Mouse (Mus musculus) ovary, adult 18-20 months (tissue): Measurements from ENCODE around the gene Slc30a3.
A peak's percentile ranks its signal among the peaks of the same experiment; 100 is the strongest.

Experiments used
- DNase-seq: peaks from one replicate; pipeline ENCODE4 v3.0.0; 2022; ENCODE audit warnings: low spot score, mixed read lengths

Gene Slc30a3

GRCm38 (mm10) chr5:31108000-31108490 lies at the start of gene Slc30a3:
Slc30a3 (minus strand) TSS chr5:31108237.
- no peak for DNase-seq

- DNase-seq = peak; percentile 78
Measured at GRCm38 (mm10) chr5:31154152-31154553, 46.1 kb upstream of the Slc30a3 start, which contains the start of gene Mpv17. Mpv17 (minus strand) TSS chr5:31154251.

DNA sequence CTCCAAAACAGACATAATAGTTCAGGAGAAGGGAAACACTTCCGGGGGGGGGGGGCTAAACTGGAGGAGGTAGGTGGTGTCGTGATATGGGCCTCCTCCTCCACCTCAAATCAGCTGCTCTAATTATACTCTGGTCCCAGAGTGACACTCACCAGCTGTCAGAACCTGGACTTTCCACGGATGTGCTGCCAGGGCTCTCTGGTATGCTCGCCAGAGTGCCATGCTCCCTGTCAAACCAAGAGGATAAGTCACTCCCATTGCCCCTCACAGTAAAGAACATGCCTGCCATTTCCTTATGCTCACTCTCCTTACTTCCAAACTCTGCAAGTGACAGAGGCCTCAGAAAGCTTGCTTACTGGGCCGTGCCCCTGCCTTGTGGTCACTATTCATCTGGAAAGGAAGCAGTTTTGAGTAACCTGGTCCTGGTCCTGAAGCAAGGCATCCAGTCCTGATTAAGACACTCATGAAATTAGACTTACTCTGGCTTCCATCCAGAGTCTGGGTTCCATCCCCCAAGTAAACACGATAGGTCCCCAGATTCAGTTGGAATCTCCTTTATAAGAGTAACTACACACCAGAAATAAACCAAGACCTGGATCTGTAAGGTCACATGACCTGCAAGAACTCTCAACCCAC lies 45.6 kb upstream of the Slc30a3 start:
- no peak for DNase-seq

- DNase-seq = no peak
Measured at GRCm38 (mm10) chr5:31151746-31152145, 43.7 kb upstream of the Slc30a3 start.

DNA sequence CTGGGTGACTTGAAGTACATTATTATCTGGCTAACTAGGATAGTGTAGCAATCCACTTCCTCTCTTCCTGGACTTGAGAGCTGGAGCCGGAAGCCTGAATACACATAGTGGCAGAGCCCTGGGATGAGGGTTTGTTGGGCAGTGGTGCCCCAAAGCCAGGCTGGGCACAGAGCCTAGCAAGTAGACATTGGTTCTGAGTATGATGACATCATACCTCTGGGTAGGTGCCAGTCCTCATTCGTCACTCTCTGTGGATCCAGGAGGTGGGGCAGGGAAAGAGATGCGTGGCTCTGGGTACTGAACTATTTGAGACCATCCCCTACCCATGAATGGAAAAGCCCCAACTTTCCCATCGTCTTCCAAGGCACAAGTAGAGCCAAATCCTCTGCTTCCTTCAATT lies 41.7 kb upstream of the Slc30a3 start:
- no peak for DNase-seq

DNA sequence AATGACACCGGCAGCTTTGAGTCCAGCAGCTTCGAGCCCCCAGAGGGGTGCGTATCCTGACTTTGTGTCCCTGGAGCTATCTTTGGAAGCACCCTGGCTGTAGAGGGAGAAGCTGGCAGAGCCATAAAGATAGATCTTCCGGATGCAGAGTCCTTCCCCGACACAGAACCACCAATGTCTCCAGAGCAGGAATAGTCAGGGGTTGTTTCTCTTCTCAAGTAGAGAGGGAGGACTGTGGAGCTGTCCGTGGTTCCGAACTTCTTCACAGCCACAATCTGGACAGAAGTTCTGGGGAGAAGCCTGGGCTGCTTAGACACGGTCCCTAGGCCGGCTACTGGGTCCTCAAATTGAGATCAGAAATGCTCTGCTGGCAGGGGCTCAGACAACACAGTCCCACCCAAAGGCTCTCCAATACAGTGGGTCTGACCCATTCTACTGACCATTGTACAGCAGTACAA lies 31.0 kb upstream of the Slc30a3 start:
- DNase-seq = no peak

DNA sequence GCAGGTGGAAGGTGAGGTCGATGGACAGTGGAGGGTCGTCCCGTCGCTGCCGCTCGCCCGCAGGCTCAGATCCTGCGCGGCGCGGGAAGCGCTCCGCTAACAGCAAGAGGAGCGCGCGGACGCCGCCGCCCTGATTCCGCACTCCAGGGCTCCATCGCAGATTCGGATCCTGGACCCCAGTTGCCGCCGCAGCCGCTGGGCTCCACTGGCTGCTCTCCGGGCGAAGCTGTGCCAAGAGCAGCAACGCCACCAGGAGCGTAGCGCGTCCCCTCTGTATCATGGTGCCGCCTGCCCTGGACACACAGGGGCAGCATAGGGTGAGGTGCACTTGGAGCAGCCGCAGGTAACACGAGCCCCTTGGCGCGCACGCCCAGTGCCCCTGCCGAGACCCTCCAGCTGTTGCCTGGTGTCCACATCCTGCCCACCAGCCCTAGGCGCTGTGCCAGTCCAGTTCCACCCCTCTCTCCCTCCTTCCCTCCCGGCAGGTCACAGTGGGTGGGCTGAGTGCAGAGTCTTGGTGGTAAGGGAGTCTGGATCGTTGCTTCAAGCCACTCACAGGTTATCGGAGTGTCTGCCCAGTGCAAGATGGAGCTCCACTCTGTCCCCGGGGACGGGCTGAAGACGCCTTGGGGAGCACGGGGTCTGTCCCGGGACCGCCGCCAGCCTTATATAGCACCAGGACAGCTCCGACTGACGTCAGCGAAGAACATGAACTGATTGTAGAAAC lies 30.4 kb upstream of the Slc30a3 start, which contains the start of gene Ucn:
Gene Ucn (minus strand): TSS at position 589 of the 727 bp plus-strand sequence.
- no peak for DNase-seq

GRCm38 (mm10) chr5:31137658-31138057 lies 29.6 kb upstream of the Slc30a3 start:
- no peak for DNase-seq

DNA sequence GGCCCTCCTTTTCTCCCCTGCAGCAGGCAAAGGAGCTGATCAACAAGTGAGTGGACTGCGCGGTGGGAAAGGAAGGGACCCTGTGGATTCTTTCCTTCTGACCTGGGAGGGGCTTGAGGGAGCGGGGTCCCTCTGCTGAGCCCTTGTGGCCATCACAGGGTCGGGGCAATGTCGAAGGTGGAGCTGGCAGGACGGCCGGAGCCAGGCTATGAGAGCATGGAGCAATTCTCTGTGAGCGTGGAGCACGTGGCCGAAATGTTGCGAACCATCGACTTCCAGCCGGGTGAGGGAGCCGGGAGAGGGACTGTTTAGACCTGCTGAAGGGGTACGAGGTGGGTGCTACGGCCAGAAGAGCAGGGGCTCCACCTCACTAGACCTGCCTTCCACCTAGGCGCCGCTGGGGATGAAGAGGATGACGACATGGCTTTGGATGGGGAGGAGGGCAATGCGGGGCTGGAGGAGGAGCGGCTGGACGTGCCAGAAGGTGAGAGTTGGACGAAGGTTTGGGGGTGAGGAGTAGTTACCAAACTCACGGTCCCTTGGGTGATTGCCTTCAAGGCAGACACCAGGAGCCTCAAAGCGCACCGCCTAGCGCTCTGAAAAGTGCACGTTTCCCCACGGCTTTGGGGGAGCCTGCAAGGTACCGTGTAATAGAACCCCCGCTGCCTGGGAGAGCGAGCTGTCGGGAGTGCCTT lies 28.8 kb upstream of the Slc30a3 start:
- DNase-seq = no peak

DNA sequence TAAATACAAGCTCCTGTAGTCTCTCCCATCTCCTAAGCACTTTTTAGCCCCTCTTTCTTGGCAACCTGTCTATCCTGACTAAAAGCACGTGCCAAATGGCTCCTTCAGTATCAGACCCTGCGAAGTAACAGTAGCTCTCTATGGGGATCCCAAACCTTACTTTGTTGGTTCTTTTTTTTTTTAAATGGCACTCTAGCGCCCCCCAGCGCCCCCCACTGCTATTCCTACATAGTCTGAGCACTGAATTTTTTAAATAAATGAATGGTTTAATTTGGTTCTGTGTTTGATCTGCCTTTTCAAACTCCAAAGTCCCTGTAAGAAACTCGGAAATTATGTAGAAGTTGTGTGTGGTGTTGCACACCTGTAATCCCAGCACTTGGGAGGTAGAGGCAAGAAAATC lies 18.0 kb upstream of the Slc30a3 start:
- no peak for DNase-seq

DNA sequence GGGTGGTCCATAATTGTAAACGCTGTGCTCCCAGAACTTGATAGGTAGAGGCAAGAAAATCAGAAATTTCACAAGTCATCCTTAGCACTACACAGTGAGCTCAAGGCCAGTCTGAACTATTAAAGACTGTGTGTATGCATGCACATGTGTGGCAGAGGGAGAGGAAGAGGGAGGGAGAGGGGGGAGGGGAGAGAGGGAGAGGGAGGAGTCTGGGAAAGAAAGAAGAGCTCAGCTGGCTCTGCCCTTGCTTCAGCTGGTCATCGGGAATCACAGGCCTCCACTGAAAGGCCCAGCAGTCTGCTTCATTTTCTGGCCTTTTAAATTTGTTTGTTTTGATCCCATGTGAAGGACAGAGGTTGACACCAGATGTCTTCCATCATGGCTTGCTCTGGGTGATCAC lies 15.4 kb upstream of the Slc30a3 start:
- no peak for DNase-seq

DNA sequence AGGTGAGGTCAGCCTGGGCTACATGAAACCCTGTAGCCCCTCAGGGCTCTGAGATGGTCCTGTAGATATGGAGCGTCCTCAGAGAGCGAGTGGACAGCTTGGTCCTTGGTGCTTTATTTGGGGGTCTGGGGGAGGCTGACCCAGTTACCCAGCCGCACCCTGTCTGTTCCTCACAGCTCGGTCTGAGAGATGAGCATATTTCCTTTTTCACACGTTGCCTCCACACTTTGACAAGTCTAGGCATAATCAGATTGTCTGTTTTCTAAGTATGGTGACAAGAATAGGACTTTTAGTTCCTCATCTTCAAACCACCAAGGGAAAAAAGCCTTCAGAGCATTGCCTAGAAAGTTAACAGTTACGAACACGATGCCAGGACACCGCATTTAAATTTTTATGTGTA lies 13.1 kb upstream of the Slc30a3 start:
- DNase-seq = no peak

DNA sequence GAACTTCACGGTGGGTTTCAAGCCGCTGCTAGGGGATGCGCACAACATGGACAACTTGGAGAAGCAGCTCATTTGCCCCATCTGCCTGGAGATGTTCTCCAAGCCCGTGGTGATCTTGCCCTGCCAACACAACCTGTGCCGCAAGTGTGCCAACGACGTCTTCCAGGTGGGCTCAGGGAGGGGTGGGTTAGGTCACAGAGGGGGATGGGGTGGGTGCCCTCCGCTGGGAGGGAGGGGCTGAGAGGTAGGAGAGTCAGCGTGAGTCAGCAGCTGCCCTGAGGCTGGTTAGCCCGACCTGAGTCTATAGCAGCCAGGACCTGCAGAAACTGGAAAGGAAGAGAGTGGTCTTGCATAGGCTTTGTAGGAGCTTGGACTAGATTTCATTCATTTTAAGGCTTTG lies 8.9 kb upstream of the Slc30a3 start:
- DNase-seq = no peak

DNA sequence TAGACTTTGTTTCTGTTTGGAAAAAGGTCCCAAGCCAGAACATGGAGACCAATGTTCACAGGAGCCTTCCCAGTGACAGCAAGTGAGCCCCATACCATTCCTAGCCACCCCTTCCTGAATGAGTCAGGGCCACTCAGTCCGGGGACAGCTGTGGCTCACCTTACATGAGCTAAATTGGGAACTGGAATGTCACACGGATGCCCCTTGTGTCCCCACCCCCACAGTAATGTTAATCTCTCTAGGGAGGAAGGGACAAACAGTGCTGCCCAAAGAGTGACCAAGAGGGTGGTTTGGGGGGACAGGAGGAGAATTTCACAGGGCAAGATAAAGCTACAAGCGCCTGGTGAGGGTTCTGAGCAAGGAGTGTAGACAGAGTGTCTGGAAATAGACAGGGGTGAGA lies 8.3 kb upstream of the Slc30a3 start, which contains the start of gene Trim54:
Gene Trim54 (plus strand): TSS at position 359 of the 400 bp plus-strand sequence.
- no peak for DNase-seq

DNA sequence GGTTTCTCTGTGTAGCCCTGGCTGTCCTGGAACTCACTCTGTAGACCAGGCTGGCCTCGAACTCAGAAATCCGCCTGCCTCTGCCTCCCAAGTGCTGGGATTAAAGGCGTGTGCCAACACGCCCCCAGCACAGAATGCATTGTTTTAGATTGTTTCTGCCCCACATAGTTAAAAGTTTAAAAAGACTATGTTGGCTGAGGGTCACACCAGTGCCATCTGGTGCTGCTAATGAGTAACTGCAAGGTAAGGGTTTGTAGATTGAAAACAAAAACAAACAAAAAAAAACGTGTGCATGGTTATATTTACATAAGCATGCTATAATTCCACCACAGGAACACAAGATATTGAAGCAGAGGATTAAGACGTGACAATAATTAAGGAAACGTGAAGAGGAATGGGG lies 2.7 kb upstream of the Slc30a3 start:
- DNase-seq = no peak

GRCm38 (mm10) chr5:31105814-31106335 lies 2.2 kb downstream of the Slc30a3 start, which contains the start of gene Dnajc5g:
Dnajc5g (plus strand) TSS chr5:31106285.
- no peak for DNase-seq

DNA sequence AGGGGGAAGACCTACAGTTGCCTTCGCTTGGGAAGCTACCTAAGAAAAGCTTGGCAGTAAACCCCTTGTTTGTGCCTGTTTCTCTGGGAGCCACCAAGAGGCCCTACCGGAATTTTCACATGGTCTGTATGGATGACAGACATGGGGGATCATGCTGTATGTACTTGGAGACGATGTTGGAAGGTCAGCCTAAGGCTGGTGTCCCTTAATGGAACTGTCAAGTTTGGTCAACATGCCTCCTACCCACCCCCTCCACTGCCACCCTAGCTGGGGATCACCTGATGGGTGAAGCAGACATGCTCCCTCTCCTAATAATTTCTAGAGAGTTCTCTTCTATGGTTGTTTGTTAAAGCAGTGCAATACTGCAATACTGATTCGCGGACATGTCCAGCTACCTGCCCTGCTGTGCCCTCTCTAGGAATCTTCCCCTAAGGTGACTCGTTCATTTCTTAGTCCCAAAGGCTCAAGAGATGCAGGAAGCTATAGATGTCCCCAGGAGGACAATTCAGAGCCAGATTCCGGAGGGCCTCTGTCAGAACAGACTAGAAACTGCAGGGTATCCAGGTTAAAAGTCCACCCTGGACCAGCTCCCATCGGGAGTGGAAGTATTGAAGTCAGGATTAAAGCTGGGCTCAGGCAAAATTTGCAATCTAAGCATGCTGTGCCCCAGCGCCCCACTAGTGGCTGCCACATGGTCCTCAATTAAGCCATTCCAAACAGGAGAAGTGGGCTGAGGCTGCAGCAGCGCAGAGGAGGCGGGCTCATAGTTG lies 12.1 kb downstream of the Slc30a3 start:
- DNase-seq = no peak

- no peak for DNase-seq
Measured at GRCm38 (mm10) chr5:31094799-31095691, 13.0 kb downstream of the Slc30a3 start.

- DNase-seq = no peak
Measured at GRCm38 (mm10) chr5:31094100-31094798, 13.8 kb downstream of the Slc30a3 start.
